Mouse (Mus musculus): ENCODE measurements around the gene Kif1a.

GRCm38 (mm10) chr1:93063694-93064093 lies 38.1 kb downstream of the Kif1a start:
- TF ChIP-seq GATA1 (IDR thresholded peaks at IDR 0.05; ENCODE audit: borderline replicate concordance, low read length) (no peak), FLI1 (IDR thresholded peaks at IDR 0.05; ENCODE audit: low read length) (no peak)

Measured in megakaryocyte, embryonic 14.5 days (primary cell).